Mouse (Mus musculus) gastrocnemius, postnatal 36 days (tissue): ENCODE results near the gene Ankrd65. TPM values are rescaled to one million over a fixed set of nuclear protein-coding genes. Genes with fewer than 3 reads are reported as not detected.

Experiments used
- DNase-seq, 2 experiments: peaks; one replicate each; pipeline ENCODE4 v3.0.0; 2022
- intact Hi-C: fragments of 180-260 bp; cut with DNase I; formaldehyde crosslinking; loops from one replicate; pipeline ENCODE4 v1.15.1; 2025
- total RNA-seq, 2 experiments: library from RNA; stranded (reverse); gene quantifications; 2 replicates each; pipeline ENCODE4 v1.2.3; 2021

Ankrd65 gene
- total RNA-seq, 2 experiments from 2014 or later: not detected

DNA sequence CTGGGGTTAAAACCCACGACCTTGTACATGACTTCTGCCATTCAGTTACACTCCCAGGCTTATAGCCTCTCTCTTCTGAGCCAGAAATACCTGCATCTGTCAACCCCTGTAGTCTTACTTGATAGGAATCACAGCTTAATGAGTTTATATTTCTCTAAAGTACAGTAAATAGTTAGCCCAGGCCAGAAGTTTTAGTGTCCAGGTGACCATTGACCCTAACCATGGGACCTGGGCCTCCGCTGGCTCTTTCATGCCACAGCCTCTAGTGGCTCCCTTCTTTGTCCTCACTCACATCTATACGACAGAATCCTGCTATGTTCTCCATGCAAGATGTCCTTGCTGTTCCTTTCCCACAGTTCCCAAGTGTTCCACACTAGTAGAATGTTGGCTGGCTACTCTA, 17.6 kb downstream of the Ankrd65 start:
- DNase-seq: no peak
- intact Hi-C loops: no loop called here

DNA sequence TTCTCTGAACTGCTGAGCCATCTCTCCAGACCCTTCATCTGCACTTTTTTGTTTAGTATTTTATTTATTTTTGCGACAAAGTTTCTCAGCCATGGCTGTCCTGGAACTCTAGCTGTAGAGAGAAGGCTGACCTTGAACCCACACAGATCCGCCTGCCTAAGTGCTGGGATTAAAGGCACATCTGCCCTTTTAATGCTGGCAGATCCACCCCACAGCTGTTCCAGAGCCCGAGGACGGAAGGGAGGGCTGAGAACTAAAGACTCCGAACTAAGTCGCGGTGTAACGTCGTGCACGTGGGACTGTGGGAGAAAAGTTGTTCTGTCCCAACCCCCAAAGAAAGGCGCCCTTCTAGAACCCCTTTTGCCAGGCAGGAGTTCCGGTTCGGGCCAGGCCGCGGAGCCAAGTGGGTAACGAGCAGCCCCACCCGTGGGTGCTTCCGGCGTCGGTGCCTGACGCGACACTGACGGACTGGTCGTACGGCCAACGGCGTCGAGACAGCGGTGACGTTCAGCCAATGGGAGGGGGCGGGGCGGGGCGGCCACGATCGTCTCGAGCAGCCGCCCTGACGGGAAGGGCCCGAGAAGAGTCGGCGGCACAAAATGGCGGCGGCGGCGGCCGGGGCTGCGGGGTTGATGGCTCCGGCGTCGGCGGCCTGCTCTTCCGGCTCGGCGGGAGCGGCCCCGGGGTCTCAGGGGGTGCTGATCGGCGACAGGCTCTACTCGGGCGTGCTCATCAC, 21.9 kb downstream of the Ankrd65 start, which contains the start of gene Ccnl2:
Gene Ccnl2, plus strand, starts transcription at position 561 of the 736 bp plus-strand sequence.
- DNase-seq: peak; percentile 89 to 91
- intact Hi-C loops: no loop called here

DNA sequence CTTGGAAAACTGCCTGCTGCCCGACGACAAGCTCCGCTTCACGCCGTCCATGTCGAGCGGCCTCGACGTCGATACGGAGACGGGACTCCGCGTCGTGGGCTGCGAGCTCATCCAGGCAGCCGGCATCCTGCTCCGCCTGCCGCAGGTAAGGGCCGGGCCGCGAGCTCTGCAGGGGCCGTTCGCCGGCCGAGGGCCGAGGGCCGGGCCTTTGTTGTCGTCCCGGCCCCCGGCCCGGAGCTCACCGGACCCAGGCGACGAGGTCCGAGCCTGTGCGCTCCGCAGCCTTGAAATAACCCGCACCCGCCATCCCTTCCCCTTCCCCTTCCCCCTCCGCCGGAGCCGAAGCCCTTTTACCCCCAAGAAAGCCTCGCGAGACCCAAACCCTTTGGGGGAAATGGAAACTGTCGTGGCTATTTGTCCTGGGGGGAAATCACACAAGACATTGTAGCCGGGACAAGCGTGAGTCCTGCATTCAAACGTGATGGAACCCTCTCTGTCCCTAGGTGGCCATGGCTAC, 22.5 kb downstream of the Ankrd65 start:
- no peak for DNase-seq
- intact Hi-C loops: no loop called here

DNA sequence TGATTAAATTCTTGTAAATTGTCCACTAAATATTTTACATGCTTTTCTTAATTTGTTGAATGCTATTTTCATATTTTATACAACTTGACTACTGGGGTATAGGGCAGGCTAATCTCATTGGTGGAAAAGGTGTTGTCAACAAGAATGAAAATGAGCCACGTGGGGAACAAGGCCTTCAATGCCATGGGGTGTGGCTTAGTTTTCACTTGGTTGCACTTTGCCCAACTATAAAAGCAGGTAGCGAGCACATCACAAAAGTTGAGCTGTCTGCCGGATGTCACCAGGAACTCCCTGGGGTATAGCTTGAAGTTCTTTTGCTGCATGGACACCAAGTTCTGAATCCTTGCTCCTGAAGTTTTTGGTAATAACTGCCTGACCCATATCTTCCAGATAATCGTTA, 27.3 kb downstream of the Ankrd65 start:
- no peak for DNase-seq
- intact Hi-C loops: no loop called here

DNA sequence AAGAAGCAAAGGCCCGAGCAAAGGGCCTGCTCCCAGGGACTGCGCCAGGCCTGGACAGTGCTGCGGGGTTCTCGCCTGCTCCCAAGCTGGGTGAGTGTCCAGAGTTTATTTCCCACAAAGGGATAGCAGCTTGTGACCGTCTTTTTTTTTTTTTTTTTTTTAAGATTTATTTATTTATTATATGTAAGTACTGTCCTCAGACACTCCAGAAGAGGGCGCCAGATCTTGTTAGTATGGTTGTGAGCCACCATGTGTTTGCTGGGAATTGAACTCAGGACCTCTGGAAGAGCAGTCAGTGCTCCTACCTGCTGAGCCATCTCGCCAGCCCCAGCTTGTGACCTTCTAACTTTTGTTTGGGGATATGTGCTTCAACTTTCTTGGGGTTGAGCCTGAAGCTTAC, 30.8 kb downstream of the Ankrd65 start:
- intact Hi-C loops: no loop called here
- DNase-seq: no peak

DNA sequence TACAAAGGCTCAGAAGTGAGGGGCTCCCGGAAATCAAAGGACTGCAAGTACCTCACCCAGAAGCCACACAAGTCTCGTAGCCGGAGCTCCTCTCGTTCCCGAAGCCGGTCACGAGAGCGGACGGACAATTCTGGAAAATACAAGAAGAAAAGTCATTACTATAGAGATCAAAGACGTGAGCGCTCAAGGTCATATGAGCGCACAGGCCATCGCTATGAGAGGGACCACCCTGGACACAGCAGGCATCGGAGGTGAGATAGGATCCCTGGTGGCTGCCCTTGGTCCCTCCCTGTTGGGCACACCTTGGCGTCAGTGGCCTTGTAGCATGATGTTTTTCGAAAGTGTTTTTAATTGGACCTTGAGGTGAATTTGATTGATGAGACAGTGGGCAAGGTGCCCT, 33.2 kb downstream of the Ankrd65 start:
- intact Hi-C loops: no loop called here
- DNase-seq: no peak

DNA sequence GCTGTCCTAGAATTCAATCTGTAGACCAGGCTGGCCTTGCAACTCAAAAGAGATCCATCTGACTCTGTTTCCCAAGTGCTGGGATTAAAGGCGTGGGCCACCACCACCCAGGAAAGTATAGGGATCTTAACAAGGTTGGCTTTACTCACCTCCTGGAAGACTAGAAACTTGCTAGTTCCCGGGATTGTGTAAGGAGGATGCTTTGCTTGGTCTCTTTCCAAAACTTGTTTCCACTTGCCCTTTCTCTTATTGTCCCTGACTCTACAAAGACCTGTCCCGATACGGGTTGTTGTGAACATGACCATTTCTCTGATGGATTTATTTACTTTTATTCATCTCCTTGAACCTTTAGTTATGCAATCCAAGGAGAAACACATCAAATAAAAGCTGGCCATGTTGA, 39.6 kb downstream of the Ankrd65 start:
- DNase-seq: no peak
- intact Hi-C loops: no loop called here

DNA sequence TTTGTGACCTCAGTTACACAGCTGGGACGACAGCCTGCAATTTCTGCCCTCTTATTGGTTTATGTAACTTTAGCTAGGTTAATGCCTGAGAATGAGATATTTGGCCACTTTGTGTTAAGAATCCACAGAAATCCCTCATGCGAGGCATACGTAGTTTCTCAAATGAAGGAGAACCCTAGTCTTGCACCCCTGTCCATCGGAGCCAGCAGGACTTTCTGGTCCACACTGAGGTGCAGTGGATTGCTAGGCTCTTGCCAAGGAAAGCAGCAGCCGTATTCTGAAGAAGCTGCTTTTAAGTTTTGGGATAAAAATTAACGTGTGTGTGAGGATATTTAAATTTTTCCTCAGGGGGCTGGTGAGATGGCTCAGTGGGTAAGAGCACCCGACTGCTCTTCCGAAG, 40.4 kb downstream of the Ankrd65 start:
- no peak for DNase-seq
- intact Hi-C loops: no loop called here

DNA sequence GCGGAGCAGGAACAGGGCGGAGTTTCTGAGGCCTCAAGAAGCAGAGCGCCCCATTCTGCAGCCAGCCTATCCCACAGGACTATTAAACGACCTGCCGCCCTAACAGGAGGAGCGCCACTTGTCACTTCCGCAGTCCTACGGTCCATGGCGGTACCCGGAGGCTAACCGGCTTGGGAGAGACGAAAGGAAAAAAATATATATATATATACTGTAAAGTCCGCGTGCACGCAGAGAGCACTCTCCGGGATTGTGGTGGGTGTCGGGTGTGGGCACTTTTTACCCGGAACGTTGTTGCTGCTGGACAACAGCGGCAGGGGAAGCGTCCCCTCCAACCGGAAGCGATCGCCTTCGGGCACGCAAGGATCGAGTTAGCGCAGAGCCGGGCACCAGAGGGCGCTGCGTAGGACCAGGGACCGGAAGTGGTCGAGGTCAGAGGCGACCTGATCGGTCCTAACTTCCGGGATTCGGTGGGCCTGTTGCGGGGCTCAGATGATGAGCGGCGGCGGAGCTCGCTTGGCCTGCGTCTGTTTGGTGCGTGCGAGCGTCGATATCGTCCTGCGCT, 41.0 kb downstream of the Ankrd65 start, which contains the start of gene Aurkaip1:
Gene Aurkaip1, plus strand, starts transcription at position 68 of the 562 bp plus-strand sequence.
- intact Hi-C loops: no loop called here
- DNase-seq: peak; percentile 91 to 95

DNA sequence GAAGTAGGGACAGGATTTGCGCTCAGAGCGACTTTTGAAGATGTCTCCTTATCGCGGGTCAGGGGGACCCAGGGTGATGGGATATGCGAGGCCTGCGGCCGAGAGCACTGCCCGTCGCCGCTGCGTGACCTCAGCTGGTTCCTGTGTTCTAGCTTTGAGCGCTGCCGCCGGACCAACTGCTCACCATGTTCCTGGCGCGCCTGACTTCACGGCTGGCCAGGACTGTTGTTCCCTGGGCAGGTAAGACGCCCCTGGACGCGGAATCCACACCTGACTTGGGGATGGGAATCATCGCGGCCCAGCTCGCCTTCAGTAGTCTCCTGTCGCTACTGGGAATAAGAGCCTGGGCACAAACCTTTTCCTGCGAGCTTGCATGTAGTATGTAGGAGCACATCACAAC, 41.6 kb downstream of the Ankrd65 start:
- intact Hi-C loops: no loop called here
- no peak for DNase-seq

DNA sequence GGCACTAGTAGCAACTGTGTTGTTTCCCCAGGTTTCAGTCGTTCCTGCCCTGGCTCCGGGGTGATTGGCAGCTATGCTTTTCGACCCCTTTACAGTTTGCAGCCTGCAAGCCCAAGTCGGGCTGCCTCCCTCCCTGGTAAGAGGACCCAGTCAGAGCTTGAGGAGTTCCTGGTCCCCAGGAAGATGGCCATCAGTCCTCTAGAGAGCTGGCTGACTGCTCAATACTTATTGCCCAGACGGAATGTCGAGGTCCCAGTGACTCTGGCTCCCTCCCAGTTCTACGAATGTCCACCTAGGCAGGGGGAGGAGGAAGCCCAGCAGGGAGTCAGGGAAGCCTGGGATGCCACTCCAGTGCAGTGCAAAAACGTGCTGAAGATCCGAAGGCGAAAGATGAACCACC, 42.1 kb downstream of the Ankrd65 start:
- intact Hi-C loops: no loop called here
- DNase-seq: no peak

DNA sequence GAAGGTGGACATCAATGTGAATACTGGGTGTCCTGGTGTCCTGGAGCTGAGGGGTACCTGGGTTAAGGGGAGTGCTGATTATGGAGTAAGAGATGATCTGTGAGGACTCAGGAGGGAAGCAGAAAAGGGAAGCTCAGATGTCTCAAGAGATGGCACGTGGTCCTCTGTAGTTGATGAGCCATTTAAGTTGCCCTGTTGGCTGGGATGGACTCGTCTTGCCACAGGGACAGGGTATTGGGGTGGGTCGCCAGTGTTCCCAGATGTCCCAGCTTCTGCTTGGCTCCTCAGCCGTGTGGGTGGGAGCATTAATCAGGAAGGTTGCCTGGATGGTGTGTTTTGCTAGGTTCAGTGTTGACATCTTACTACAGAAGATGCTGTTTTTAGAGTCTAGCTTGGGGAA, 43.0 kb downstream of the Ankrd65 start:
- intact Hi-C loops: no loop called here
- no peak for DNase-seq

DNA sequence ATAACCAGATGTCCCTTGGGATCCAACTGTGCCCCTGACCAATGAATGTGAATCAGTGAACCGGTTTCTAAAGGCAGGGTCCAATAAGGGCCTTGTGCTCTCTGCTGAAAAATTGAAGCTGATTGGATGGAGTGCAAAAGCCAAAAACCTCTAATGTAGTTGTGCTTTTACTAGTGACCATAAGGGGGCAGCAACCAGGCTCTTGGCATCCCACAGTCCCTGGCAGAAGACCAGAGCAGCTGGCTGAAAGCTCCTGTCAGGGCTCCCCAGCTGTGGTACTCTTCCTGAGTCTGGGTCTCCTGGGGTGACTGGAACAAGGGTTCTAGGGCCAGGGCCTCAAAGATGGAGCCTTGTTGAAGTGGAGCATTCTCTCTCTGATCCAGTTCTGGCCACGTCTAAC, 43.6 kb downstream of the Ankrd65 start:
- peak; percentile 84 to 86 for DNase-seq
- intact Hi-C loops: no loop called here

DNA sequence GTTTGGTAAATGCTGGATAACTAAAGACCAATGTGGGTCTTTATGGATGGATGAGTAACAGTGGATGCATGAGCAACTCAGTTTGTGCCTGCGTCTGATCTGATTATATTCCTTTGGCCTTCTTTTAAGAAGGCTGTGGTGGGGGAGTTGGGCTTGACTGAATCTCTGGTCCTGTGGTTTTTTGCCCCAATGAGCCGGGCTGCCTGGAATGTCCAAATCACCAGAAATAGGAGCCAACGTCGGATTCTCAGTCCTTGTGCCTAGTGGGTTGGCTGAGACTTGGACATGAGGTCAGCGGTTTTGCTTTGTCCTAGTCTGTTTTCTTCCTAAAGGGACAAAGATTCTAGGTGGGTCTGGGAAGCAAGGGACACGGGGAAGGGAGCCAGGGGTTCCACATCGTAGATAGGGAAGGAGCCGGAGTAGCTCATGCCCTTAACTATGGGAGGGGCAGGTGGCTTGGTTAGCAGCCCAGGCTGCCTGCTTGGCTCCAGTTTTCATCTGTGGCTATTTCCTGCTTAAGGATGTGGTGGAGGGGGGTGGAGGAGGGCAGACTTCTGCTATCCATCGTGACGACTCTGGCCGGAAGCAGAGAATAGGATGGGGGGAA, 47.3 kb downstream of the Ankrd65 start:
- peak; percentile 57 to 64 for DNase-seq
- intact Hi-C loops: no loop called here

DNA sequence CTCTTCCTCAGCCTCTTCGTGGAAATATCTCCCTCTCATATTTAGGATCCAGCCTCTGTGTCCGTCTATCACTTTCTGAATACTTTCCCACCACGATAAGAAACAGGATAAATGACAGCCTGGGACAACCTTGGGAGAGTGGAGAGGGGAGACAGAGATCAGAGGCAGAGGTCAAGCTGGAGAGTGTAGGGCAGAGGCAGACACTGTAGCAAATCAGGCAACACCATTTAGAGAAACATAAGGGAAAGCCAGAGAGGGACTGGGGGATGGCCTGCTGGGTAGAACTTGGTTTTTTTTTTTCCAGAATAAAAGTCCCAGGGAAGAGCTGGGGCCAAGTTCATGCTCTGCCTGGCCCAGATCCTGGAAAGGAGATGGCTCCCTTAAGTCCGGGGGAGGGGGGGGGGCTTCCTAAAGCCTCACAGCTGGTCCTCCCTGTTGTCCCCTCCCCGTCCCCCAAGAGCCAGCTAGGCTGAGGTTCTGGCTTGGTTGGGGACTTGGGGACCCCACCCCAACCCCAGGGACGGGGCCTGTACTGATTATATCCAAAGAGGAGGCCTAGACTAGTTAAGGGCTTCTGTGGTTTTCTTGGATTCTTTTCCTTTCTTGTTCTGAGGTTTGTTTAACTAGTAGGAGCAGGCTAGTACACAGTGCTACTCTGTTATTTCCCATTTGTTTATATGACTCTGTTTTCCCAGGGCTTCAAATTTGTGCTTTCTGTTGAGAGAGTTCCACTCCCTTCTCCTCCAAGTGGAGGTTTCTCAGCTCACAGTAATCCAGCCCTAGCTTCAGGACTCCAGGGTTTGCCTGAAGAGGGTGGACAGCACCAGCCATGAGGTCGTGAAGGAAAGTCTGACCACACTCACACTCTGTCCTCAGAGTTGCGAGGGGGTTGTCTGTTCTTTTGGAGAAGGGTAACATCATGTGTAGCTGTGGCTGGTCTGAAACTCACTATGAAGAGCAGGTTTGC, 48.2 kb downstream of the Ankrd65 start:
- DNase-seq: peak in 1 of 2 experiments; percentile 61
- intact Hi-C loops: no loop called here

DNA sequence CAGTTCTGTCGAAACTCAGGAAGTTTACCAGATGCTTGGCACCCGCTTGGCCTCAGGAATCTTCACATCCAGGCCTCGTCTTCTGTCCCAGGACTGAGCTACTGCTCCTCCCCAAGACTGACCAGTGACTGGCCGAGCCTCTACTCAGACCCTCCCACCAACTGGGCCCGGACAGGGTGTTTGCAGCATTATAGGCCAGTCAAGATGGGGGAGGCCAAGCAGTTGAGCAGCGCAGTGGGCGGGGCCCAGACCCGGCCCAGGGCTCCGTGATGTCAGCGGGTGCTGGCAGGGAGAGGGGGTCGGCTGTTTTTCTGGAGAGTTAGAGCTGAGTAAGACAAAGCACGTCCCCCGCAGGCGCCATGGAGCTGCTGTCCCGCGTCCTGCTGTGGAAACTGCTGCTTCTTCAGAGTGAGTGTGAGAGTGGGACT, 49.3 kb downstream of the Ankrd65 start, which contains the start of gene Mxra8:
Gene Mxra8, plus strand, starts transcription at position 198 of the 428 bp plus-strand sequence.
- DNase-seq: peak; percentile 87 to 90
- intact Hi-C loops: no loop called here

DNA sequence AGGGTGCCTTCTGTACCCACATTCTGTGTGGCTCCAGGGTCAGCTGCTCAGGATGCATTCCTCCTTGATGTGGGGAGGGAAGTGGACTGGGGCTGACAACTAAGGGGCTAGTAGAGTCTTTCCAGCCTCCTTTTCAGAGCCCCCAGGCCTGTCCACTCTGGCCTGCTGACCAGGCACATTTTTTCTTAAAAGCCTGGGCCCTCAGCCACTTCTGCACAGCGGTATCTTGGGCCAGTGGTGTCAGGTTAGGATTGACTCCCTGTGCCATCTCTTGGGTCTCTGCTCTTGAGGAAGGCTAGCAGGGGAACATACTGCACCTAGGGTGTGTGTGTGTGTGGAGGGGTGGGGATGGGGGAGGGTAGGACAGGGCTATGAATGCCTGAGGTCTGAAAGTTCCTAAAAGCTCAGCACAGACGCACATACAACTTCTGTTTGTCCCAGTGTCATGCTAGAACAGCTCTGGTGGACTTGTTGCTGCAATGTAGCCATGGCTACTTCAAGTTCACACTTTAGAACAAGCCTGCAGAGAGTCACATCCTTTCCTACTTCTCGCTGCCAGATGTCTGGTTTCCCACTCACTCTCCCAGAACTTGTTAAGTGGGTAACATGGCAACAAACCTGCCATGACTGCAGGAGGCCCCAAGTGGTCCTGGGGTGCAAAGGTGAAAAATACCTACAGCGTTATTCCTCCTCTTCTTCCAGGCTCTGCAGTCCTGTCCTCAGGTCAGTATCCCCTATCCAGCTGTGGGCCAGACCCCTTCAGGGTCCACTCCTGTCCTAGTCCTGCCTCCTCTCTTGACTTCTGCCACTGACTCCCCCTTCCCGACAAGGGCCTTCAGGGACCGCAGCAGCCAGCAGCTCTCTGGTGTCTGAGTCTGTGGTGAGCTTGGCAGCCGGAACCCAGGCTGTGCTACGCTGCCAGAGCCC, 50.1 kb downstream of the Ankrd65 start:
- intact Hi-C loops: no loop called here
- no peak for DNase-seq

DNA sequence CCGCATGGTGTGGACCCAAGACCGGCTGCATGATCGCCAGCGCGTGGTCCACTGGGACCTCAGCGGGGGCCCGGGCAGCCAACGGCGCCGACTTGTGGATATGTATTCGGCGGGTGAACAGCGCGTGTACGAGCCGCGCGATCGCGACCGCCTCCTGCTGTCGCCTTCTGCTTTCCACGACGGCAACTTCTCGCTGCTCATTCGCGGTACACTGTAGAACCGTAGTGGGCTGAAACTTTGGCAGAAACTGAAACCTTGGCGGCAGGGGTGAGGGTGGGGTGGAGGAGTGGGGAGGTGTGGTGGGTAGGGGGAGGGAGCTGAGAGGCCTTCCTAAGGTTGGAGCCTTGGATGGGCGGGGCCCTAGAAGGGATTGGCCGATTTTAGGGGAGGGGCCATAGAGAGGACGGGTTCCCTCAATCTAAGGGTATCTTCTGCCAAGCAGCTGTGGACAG, 50.8 kb downstream of the Ankrd65 start:
- peak in 1 of 2 experiments; percentile 62 for DNase-seq
- intact Hi-C loops: no loop called here

DNA sequence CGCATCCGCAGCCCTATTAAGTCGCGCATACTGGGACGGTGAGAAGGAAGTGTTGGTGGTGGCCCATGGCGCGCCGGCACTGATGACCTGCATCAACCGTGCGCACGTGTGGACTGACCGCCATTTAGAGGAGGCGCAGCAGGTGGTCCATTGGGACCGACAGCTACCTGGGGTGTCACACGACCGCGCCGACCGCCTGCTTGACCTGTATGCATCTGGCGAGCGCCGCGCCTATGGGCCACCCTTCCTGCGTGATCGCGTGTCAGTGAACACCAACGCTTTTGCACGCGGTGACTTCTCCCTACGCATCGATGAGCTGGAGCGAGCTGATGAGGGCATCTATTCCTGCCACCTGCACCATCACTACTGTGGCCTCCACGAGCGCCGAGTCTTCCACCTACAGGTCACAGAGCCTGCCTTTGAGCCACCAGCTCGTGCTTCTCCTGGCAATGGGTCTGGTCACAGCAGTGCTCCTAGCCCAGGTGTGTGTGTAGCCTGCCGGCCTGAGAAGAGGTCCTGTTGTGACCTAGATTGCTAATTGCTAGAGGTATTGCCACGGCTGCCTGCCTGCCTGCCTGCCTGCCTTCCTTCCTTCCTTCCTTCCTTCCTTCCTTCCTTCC, 51.5 kb downstream of the Ankrd65 start:
- peak in 1 of 2 experiments; percentile 15 for DNase-seq
- intact Hi-C loops: no loop called here
